Comparison of ENCODE assay signal across 17 mouse cellular contexts in genomic region chr3:89633941-89634340, GRCm38 (mm10).
DNase-seq lines count a peak whose midpoint lies in the region; ATAC-seq and TF ChIP-seq lines count a peak whose summit lies in the region.
"Had no signal": no experiment of that assay in that cellular context is flagged by ENCODE, and none has a peak within 500 bp of the region (broad histone marks: within the 10 kb centered on the region; RNA-seq: fewer than 3 reads in every experiment).

No protein-coding gene starts in this region.

- H3K9ac ChIP-seq in heart, embryonic 12.5 days, result no peak overlapping the region
- H3K9ac ChIP-seq in heart, postnatal 0 days (replicated peaks; ENCODE audit: low read depth, low read length), result no peak overlapping the region
- H3K9ac ChIP-seq in intestine, embryonic 16.5 days (ENCODE audit: low read depth, low read length), result no peak overlapping the region
- H3K9ac ChIP-seq: lung, embryonic 14.5 days had no signal

- H3K36me3 ChIP-seq in heart, embryonic 12.5 days, result no peaks in the 10 kb centered on the region
- H3K36me3 ChIP-seq in heart, postnatal 0 days (replicated peaks; ENCODE audit: control insufficient read depth, insufficient read depth, low read length), result no peaks in the 10 kb centered on the region
- no peaks in the 10 kb centered on the region for H3K36me3 ChIP-seq in intestine, embryonic 16.5 days (ENCODE audit: control insufficient read depth, insufficient read depth, low read length)

- H3K27ac ChIP-seq in heart, embryonic 12.5 days (ENCODE audit: poor library complexity, severe bottlenecking), result no peak overlapping the region
- no peak overlapping the region for H3K27ac ChIP-seq in heart, postnatal 0 days (ENCODE audit: low read depth)
- no peak overlapping the region for H3K27ac ChIP-seq in intestine, embryonic 16.5 days (ENCODE audit: low read length)

- peak; percentile 98 for DNase-seq in heart, adult 11 months
- DNase-seq in left cerebral cortex, adult 11 months (ENCODE audit: low spot score), result peak; percentile 22
- DNase-seq in left cerebral cortex, postnatal 25 days (ENCODE audit: low spot score in 2 of 2), result no peak
- no peak for DNase-seq in heart, postnatal 0 days (ENCODE audit: low spot score)
- no peak for DNase-seq in frontal cortex, postnatal 14 days (ENCODE audit: low spot score in 2 of 2)
- DNase-seq: B cell, adult 2 months; cerebellum, adult 11 months; kidney, postnatal 14 days; left cerebral cortex, postnatal 4 days; lung, embryonic 14.5 days; retina, postnatal 1 day; thymus, adult 2 months had no signal

- no peak for ATAC-seq in heart, embryonic 12.5 days (ENCODE audit: insufficient number of reproducible peaks, low FRiP score)
- peak; percentile 75 for ATAC-seq in heart, postnatal 0 days (ENCODE audit: insufficient read depth, low read depth)
- peak; percentile 67; the same call in 1 of the 2 replicates for ATAC-seq in intestine, embryonic 16.5 days
- ATAC-seq in frontal cortex, adult (ENCODE audit: low TSS enrichment), result no peak
- ATAC-seq: Patski had no signal

- no peak for TF ChIP-seq EP300 in heart, postnatal 0 days (IDR thresholded peaks at IDR 0.05; ENCODE audit: low read depth)

- no peaks in the 10 kb centered on the region for H3K9me3 ChIP-seq in heart, embryonic 12.5 days (replicated peaks)
- H3K9me3 ChIP-seq in heart, postnatal 0 days (replicated peaks; ENCODE audit: control insufficient read depth, low read length), result no peaks in the 10 kb centered on the region
- H3K9me3 ChIP-seq in intestine, embryonic 16.5 days (ENCODE audit: control insufficient read depth, low read length), result no peaks in the 10 kb centered on the region

- intact Hi-C loops in left cerebral cortex, postnatal 25 days (cut with DNase I), result no loop called here

- H3K4me1 ChIP-seq in heart, embryonic 12.5 days (replicated peaks), result peaks cover 13% of the 10 kb centered on the region
- no peaks in the 10 kb centered on the region for H3K4me1 ChIP-seq in heart, postnatal 0 days (ENCODE audit: control insufficient read depth, insufficient read depth)
- peaks cover 3% of the 10 kb centered on the region for H3K4me1 ChIP-seq in intestine, embryonic 16.5 days (ENCODE audit: control insufficient read depth, insufficient read depth, low read length)

- 74% methylated on average over 6 of the region's 6 CpGs for WGBS in heart, embryonic 12.5 days
- WGBS in heart, postnatal 0 days, result 75% methylated on average over 6 of the region's 6 CpGs
- WGBS in intestine, embryonic 16.5 days, result 64% methylated on average over 6 of the region's 6 CpGs

- 0 out of 2 replicates have a peak, but pooled peaks cover 7% of the 10 kb centered on the region for H3K27me3 ChIP-seq in heart, embryonic 12.5 days (replicated peaks)
- H3K27me3 ChIP-seq in heart, postnatal 0 days (ENCODE audit: control insufficient read depth, insufficient read depth, low read length), result 0 out of 2 replicates have a peak, but pooled peaks cover 4% of the 10 kb centered on the region
- H3K27me3 ChIP-seq in intestine, embryonic 16.5 days (replicated peaks; ENCODE audit: control insufficient read depth, insufficient read depth, low read length), result no peaks in the 10 kb centered on the region

- H3K4me3 ChIP-seq in heart, embryonic 12.5 days, result no peak overlapping the region
- no peak overlapping the region for H3K4me3 ChIP-seq in heart, postnatal 0 days (ENCODE audit: low read depth, low read length)
- H3K4me3 ChIP-seq in intestine, embryonic 16.5 days (ENCODE audit: low read length), result no peak overlapping the region

- TF ChIP-seq CTCF in heart, postnatal 0 days (IDR thresholded peaks at IDR 0.05; ENCODE audit: low read depth), result no peak

- H3K4me2 ChIP-seq in heart, embryonic 12.5 days, result no peak overlapping the region
- no peak overlapping the region for H3K4me2 ChIP-seq in heart, postnatal 0 days (ENCODE audit: low read depth, low read length)
- H3K4me2 ChIP-seq in intestine, embryonic 16.5 days (ENCODE audit: low read depth, low read length), result no peak overlapping the region
- H3K4me2 ChIP-seq: liver, embryonic 11.5 days; lung, embryonic 14.5 days had no signal

Comparison
In these comparisons a context has a peak if more than half of its experiments do, and no peak if none do; other contexts are left out.
1. DNase-seq: peak in heart, adult 11 months (single experiment) and left cerebral cortex, adult 11 months (single experiment); none in left cerebral cortex, postnatal 25 days (0 of 2), heart, postnatal 0 days (single experiment) and frontal cortex, postnatal 14 days (0 of 2).
2. ATAC-seq: peak in heart, postnatal 0 days (single experiment) and intestine, embryonic 16.5 days (single experiment); none in heart, embryonic 12.5 days (single experiment) and frontal cortex, adult (single experiment).